Mouse (Mus musculus): Measurements from ENCODE around the gene Gcgr. TPM values are rescaled to one million over a fixed set of nuclear protein-coding genes. Genes with fewer than 3 reads are reported as not detected.

The Gcgr gene
- polyA plus RNA-seq, 1 experiment from 2014 or later, result 0.17 TPM

GRCm38 (mm10) chr11:120583937-120584336 lies 53.4 kb downstream of the Gcgr start:
- no peak overlapping the region for H3K4me3 ChIP-seq
- WGBS, result 97% methylated on average over 1 of the region's 1 CpGs
- no peak overlapping the region for H3K27ac ChIP-seq
- no peaks in the 10 kb centered on the region for H3K27me3 ChIP-seq (replicated peaks)
- peaks cover 40% of the 10 kb centered on the region for H3K36me3 ChIP-seq (replicated peaks)
- no peak overlapping the region for H3K9ac ChIP-seq
- ATAC-seq (replicated peaks), result no peak
- H3K9me3 ChIP-seq, result no peaks in the 10 kb centered on the region
- no peak overlapping the region for H3K4me2 ChIP-seq
- H3K4me1 ChIP-seq, result peaks cover 26% of the 10 kb centered on the region

GRCm38 (mm10) chr11:120588531-120588930 lies 58.0 kb downstream of the Gcgr start:
- H3K9me3 ChIP-seq, result no peaks in the 10 kb centered on the region
- no peak overlapping the region for H3K4me2 ChIP-seq
- H3K4me1 ChIP-seq, result no peaks in the 10 kb centered on the region
- no peak overlapping the region for H3K27ac ChIP-seq
- 95% methylated on average over 6 of the region's 6 CpGs for WGBS
- H3K9ac ChIP-seq, result no peak overlapping the region
- H3K4me3 ChIP-seq, result no peak overlapping the region
- no peaks in the 10 kb centered on the region for H3K27me3 ChIP-seq (replicated peaks)
- H3K36me3 ChIP-seq (replicated peaks), result peaks cover 53% of the 10 kb centered on the region
- ATAC-seq (replicated peaks), result no peak

Other genes with a start within 250 kb of the Gcgr start
- 4,418 and 4,467 TPM in 2 replicates for gene Actg1, start 182.2 kb upstream of the Gcgr start, polyA plus RNA-seq (2015; fragmentation: Nextera tagmentation; extraction: Ambion mirVana)
- 0.84 and 1.4 TPM in 2 replicates for gene Fscn2, start 169.2 kb upstream of the Gcgr start, polyA plus RNA-seq (2015; fragmentation: Nextera tagmentation; extraction: Ambion mirVana)
- 124 TPM in 2 replicates for gene Faap100, start 151.9 kb upstream of the Gcgr start, polyA plus RNA-seq (2015; fragmentation: Nextera tagmentation; extraction: Ambion mirVana)
- 34.2 and 39.1 TPM in 2 replicates for gene Nploc4, start 93.0 kb upstream of the Gcgr start, polyA plus RNA-seq (2015; fragmentation: Nextera tagmentation; extraction: Ambion mirVana)
- gene Tspan10, start 88.1 kb upstream of the Gcgr start, polyA plus RNA-seq (2015; fragmentation: Nextera tagmentation; extraction: Ambion mirVana), result not detected in 2 replicates
- gene Pde6g, start 77.2 kb upstream of the Gcgr start, polyA plus RNA-seq (2015; fragmentation: Nextera tagmentation; extraction: Ambion mirVana), result 0.39 and 0.52 TPM in 2 replicates
- 9.8 and 11.4 TPM in 2 replicates for gene Oxld1, start 72.6 kb upstream of the Gcgr start, polyA plus RNA-seq (2015; fragmentation: Nextera tagmentation; extraction: Ambion mirVana)
- gene Ccdc137, start 72.6 kb upstream of the Gcgr start, polyA plus RNA-seq (2015; fragmentation: Nextera tagmentation; extraction: Ambion mirVana), result 27.9 and 28.1 TPM in 2 replicates
- gene Arl16, start 63.1 kb upstream of the Gcgr start, polyA plus RNA-seq (2015; fragmentation: Nextera tagmentation; extraction: Ambion mirVana), result 63.0 and 64.1 TPM in 2 replicates
- gene Mrpl12, start 46.1 kb upstream of the Gcgr start, polyA plus RNA-seq (2015; fragmentation: Nextera tagmentation; extraction: Ambion mirVana), result 112 and 115 TPM in 2 replicates
- 28.6 and 29.2 TPM in 2 replicates for gene Slc25a10, start 38.9 kb upstream of the Gcgr start, polyA plus RNA-seq (2015; fragmentation: Nextera tagmentation; extraction: Ambion mirVana)
- gene Mcrip1, start 19.0 kb downstream of the Gcgr start, polyA plus RNA-seq (2015; fragmentation: Nextera tagmentation; extraction: Ambion mirVana), result 249 and 264 TPM in 2 replicates
- not detected in 2 replicates for gene Ppp1r27, start 20.4 kb downstream of the Gcgr start, polyA plus RNA-seq (2015; fragmentation: Nextera tagmentation; extraction: Ambion mirVana)
- 256 and 259 TPM in 2 replicates for gene P4hb, start 42.6 kb downstream of the Gcgr start, polyA plus RNA-seq (2015; fragmentation: Nextera tagmentation; extraction: Ambion mirVana)
- 458 and 487 TPM in 2 replicates for gene Arhgdia, start 50.9 kb downstream of the Gcgr start, polyA plus RNA-seq (2015; fragmentation: Nextera tagmentation; extraction: Ambion mirVana)
- 225 and 233 TPM in 2 replicates for gene Alyref, start 67.7 kb downstream of the Gcgr start, polyA plus RNA-seq (2015; fragmentation: Nextera tagmentation; extraction: Ambion mirVana)
- 200 and 205 TPM in 2 replicates for gene Anapc11, start 67.7 kb downstream of the Gcgr start, polyA plus RNA-seq (2015; fragmentation: Nextera tagmentation; extraction: Ambion mirVana)
- gene Npb, start 77.8 kb downstream of the Gcgr start, polyA plus RNA-seq (2015; fragmentation: Nextera tagmentation; extraction: Ambion mirVana), result 0.59 and 1.3 TPM in 2 replicates
- 222 and 233 TPM in 2 replicates for gene Pcyt2, start 87.2 kb downstream of the Gcgr start, polyA plus RNA-seq (2015; fragmentation: Nextera tagmentation; extraction: Ambion mirVana)
- gene Sirt7, start 94.5 kb downstream of the Gcgr start, polyA plus RNA-seq (2015; fragmentation: Nextera tagmentation; extraction: Ambion mirVana), result 45.8 and 48.2 TPM in 2 replicates
- gene Mafg, start 102.9 kb downstream of the Gcgr start, polyA plus RNA-seq (2015; fragmentation: Nextera tagmentation; extraction: Ambion mirVana), result 42.0 and 45.2 TPM in 2 replicates
- gene Pycr1, start 113.1 kb downstream of the Gcgr start, polyA plus RNA-seq (2015; fragmentation: Nextera tagmentation; extraction: Ambion mirVana), result 18.2 and 21.2 TPM in 2 replicates
- gene Myadml2, start 117.5 kb downstream of the Gcgr start, polyA plus RNA-seq (2015; fragmentation: Nextera tagmentation; extraction: Ambion mirVana), result 0.90 and 1.2 TPM in 2 replicates
- gene Notum, start 130.5 kb downstream of the Gcgr start, polyA plus RNA-seq (2015; fragmentation: Nextera tagmentation; extraction: Ambion mirVana), result 1.4 and 1.8 TPM in 2 replicates
- gene Aspscr1, start 142.3 kb downstream of the Gcgr start, polyA plus RNA-seq (2015; fragmentation: Nextera tagmentation; extraction: Ambion mirVana), result 149 and 158 TPM in 2 replicates
- 95.6 and 99.7 TPM in 2 replicates for gene Cenpx, start 183.0 kb downstream of the Gcgr start, polyA plus RNA-seq (2015; fragmentation: Nextera tagmentation; extraction: Ambion mirVana)
- 82.6 and 89.9 TPM in 2 replicates for gene Lrrc45, start 183.2 kb downstream of the Gcgr start, polyA plus RNA-seq (2015; fragmentation: Nextera tagmentation; extraction: Ambion mirVana)
- gene Rac3, start 190.8 kb downstream of the Gcgr start, polyA plus RNA-seq (2015; fragmentation: Nextera tagmentation; extraction: Ambion mirVana), result 560 and 572 TPM in 2 replicates
- 6.8 and 7.9 TPM in 2 replicates for gene Dcxr, start 196.6 kb downstream of the Gcgr start, polyA plus RNA-seq (2015; fragmentation: Nextera tagmentation; extraction: Ambion mirVana)
- 1.2 and 2.2 TPM in 2 replicates for gene Cbr2, start 201.4 kb downstream of the Gcgr start, polyA plus RNA-seq (2015; fragmentation: Nextera tagmentation; extraction: Ambion mirVana)
- 1.7 and 2.9 TPM in 2 replicates for gene Hmga1b, start 232.1 kb downstream of the Gcgr start, polyA plus RNA-seq (2015; fragmentation: Nextera tagmentation; extraction: Ambion mirVana)